Mouse (Mus musculus): ENCODE data around the gene Ror1.

The Ror1 gene

GRCm38 (mm10) chr4:100158401-100158800 is 62.8 kb downstream of the Ror1 start:
- DNase-seq (ENCODE audit: low read depth, low spot score), result no peak

- DNase-seq (ENCODE audit: low read depth, low spot score), result no peak
Observed at GRCm38 (mm10) chr4:100160156-100160555, 64.6 kb downstream of the Ror1 start.

GRCm38 (mm10) chr4:100165790-100166189 is 70.2 kb downstream of the Ror1 start:
- no peak for DNase-seq (ENCODE audit: low read depth, low spot score)

- no peak for DNase-seq (ENCODE audit: low read depth, low spot score)
Observed at GRCm38 (mm10) chr4:100166871-100167270, 71.3 kb downstream of the Ror1 start.

- DNase-seq (ENCODE audit: low read depth, low spot score), result no peak
Observed at GRCm38 (mm10) chr4:100169683-100170082, 74.1 kb downstream of the Ror1 start.

- no peak for DNase-seq (ENCODE audit: low read depth, low spot score)
Observed at GRCm38 (mm10) chr4:100170161-100170650, 74.6 kb downstream of the Ror1 start.

GRCm38 (mm10) chr4:100170743-100171142 is 75.2 kb downstream of the Ror1 start:
- DNase-seq (ENCODE audit: low read depth, low spot score), result no peak

GRCm38 (mm10) chr4:100171483-100171898 is 75.9 kb downstream of the Ror1 start:
- no peak for DNase-seq (ENCODE audit: low read depth, low spot score)

- DNase-seq (ENCODE audit: low read depth, low spot score), result peak; percentile 10
Observed at GRCm38 (mm10) chr4:100175594-100175993, 80.0 kb downstream of the Ror1 start.

- DNase-seq (ENCODE audit: low read depth, low spot score), result no peak
Observed at GRCm38 (mm10) chr4:100178316-100178715, 82.7 kb downstream of the Ror1 start.

- DNase-seq (ENCODE audit: low read depth, low spot score), result peak; percentile 66
Observed at GRCm38 (mm10) chr4:100181676-100182075, 86.1 kb downstream of the Ror1 start.

- no peak for DNase-seq (ENCODE audit: low read depth, low spot score)
Observed at GRCm38 (mm10) chr4:100186781-100187180, 91.2 kb downstream of the Ror1 start.

GRCm38 (mm10) chr4:100187563-100188200 is 92.1 kb downstream of the Ror1 start:
- DNase-seq (ENCODE audit: low read depth, low spot score), result peak; percentile 21

- peak; percentile 41 for DNase-seq (ENCODE audit: low read depth, low spot score)
Observed at GRCm38 (mm10) chr4:100188201-100188699, 92.7 kb downstream of the Ror1 start.

- no peak for DNase-seq (ENCODE audit: low read depth, low spot score)
Observed at GRCm38 (mm10) chr4:100191483-100191882, 95.9 kb downstream of the Ror1 start.

- no peak for DNase-seq (ENCODE audit: low read depth, low spot score)
Observed at GRCm38 (mm10) chr4:100194136-100194535, 98.5 kb downstream of the Ror1 start.

GRCm38 (mm10) chr4:100196255-100196793 is 100.7 kb downstream of the Ror1 start:
- no peak for DNase-seq (ENCODE audit: low read depth, low spot score)

GRCm38 (mm10) chr4:100198275-100198674 is 102.7 kb downstream of the Ror1 start:
- DNase-seq (ENCODE audit: low read depth, low spot score), result no peak

- DNase-seq (ENCODE audit: low read depth, low spot score), result no peak
Observed at GRCm38 (mm10) chr4:100201322-100201721, 105.7 kb downstream of the Ror1 start.

GRCm38 (mm10) chr4:100203066-100203465 is 107.5 kb downstream of the Ror1 start:
- DNase-seq (ENCODE audit: low read depth, low spot score), result no peak

- no peak for DNase-seq (ENCODE audit: low read depth, low spot score)
Observed at GRCm38 (mm10) chr4:100203688-100204087, 108.1 kb downstream of the Ror1 start.

GRCm38 (mm10) chr4:100204381-100204780 is 108.8 kb downstream of the Ror1 start:
- DNase-seq (ENCODE audit: low read depth, low spot score), result no peak

- DNase-seq (ENCODE audit: low read depth, low spot score), result no peak
Observed at GRCm38 (mm10) chr4:100208081-100208480, 112.5 kb downstream of the Ror1 start.
